Mouse (Mus musculus) hindbrain, embryonic 16.5 days (tissue): Measurements from ENCODE around the gene Angptl2. TPM values are rescaled to one million over a fixed set of nuclear protein-coding genes. Genes with fewer than 3 reads are reported as not detected.

Experiments
- ATAC-seq: fragments of 200-750 bp; cut with Nextera tagmentation; 2 replicates; pipeline ENCODE4 v1.8.0; 2017; ENCODE audit warnings: moderate TSS enrichment, moderate library complexity
- H3K27ac ChIP-seq: fragments of 300-500 bp; sonication (generic); 2 replicates; pipeline ENCODE4 v1.5.1; 2014; ENCODE audit warnings: low read depth, mild to moderate bottlenecking, control low read depth, low read length, moderate library complexity
- H3K27me3 ChIP-seq: fragments of 300-500 bp; sonication (generic); replicated peaks from 2 replicates; pipeline ENCODE4 v1.6.1; 2014; ENCODE audit warnings: low read length; ENCODE audit not compliant: control insufficient read depth, insufficient read depth
- H3K36me3 ChIP-seq: fragments of 300-500 bp; sonication (generic); 2 replicates; pipeline ENCODE4 v1.6.1; 2014; ENCODE audit warnings: mild to moderate bottlenecking, low read length, moderate library complexity, mixed read lengths; ENCODE audit not compliant: control insufficient read depth, insufficient read depth
- H3K4me1 ChIP-seq: fragments of 300-500 bp; sonication (generic); 2 replicates; pipeline ENCODE4 v1.6.1; 2014; ENCODE audit warnings: low read depth, low read length; ENCODE audit not compliant: control insufficient read depth, insufficient read depth
- H3K4me2 ChIP-seq: fragments of 300-500 bp; sonication (generic); 2 replicates; pipeline ENCODE4 v1.6.1; 2014; ENCODE audit warnings: mild to moderate bottlenecking, low read length, control low read depth, moderate library complexity
- H3K4me3 ChIP-seq: fragments of 300-500 bp; sonication (generic); 2 replicates; pipeline ENCODE4 v1.5.1; 2014; ENCODE audit warnings: mild to moderate bottlenecking, low read length, control low read depth, moderate library complexity
- H3K9ac ChIP-seq: fragments of 300-500 bp; sonication (generic); 2 replicates; pipeline ENCODE4 v1.6.1; 2014; ENCODE audit warnings: low read depth, mild to moderate bottlenecking, control low read depth, low read length, moderate library complexity
- H3K9me3 ChIP-seq: fragments of 300-500 bp; sonication (generic); 2 replicates; pipeline ENCODE4 v1.6.1; 2014; ENCODE audit warnings: mild to moderate bottlenecking, low read length, moderate library complexity; ENCODE audit not compliant: control insufficient read depth
- WGBS: fragments of 180-500 bp; shearing (Covaris S2); extraction: QIAGEN DNeasy Blood & Tissue Kit; methylation state at CpG from one replicate; pipeline ENCODE4 v1.1.7; 2014; 5-methylcytosine and 5-hydroxymethylcytosine counted together
- polyA plus RNA-seq: library from polyadenylated mRNA; unstranded; fragments of >200 nt; fragmentation: Nextera tagmentation; extraction: Ambion mirVana; gene quantifications from 2 replicates; pipeline ENCODE4 v1.2.1, GENCODE M21; 2015

The Angptl2 gene
- polyA plus RNA-seq, 1 experiment from 2014 or later, result 13.4 TPM

GRCm38 (mm10) chr2:33233856-33234255 lies 18.0 kb downstream of the Angptl2 start:
- Histone ChIP-seq H3K4me3 (no peak overlapping the region), H3K27me3 (no peaks in the 10 kb centered on the region), H3K9me3 (no peaks in the 10 kb centered on the region), H3K27ac (no peak overlapping the region), H3K9ac (no peak overlapping the region), H3K4me1 (peaks cover 14% of the 10 kb centered on the region; the same call in 1 of the 2 replicates), H3K36me3 (peaks cover 2% of the 10 kb centered on the region; the same call in 1 of the 2 replicates), H3K4me2 (no peak overlapping the region)
- ATAC-seq, result no peak
- 49% methylated on average over 5 of the region's 5 CpGs for WGBS

GRCm38 (mm10) chr2:33234848-33235247 lies 19.0 kb downstream of the Angptl2 start:
- Histone ChIP-seq H3K27ac (no peak overlapping the region), H3K4me2 (no peak overlapping the region), H3K9me3 (no peaks in the 10 kb centered on the region), H3K4me3 (no peak overlapping the region), H3K36me3 (no peaks in the 10 kb centered on the region), H3K4me1 (peaks cover 14% of the 10 kb centered on the region; the same call in 1 of the 2 replicates), H3K9ac (no peak overlapping the region), H3K27me3 (no peaks in the 10 kb centered on the region)
- 0 out of 2 replicates have a peak, but pooled peaks have one; percentile 16 for ATAC-seq
- 67% methylated on average over 4 of the region's 4 CpGs for WGBS

GRCm38 (mm10) chr2:33237581-33237980 lies 21.7 kb downstream of the Angptl2 start:
- H3K9ac ChIP-seq, result no peak overlapping the region
- H3K27ac ChIP-seq, result no peak overlapping the region
- H3K4me2 ChIP-seq, result no peak overlapping the region
- WGBS, result 75% methylated on average over 6 of the region's 6 CpGs
- no peaks in the 10 kb centered on the region for H3K27me3 ChIP-seq
- H3K36me3 ChIP-seq, result no peaks in the 10 kb centered on the region
- H3K4me1 ChIP-seq, result peaks cover 14% of the 10 kb centered on the region; the same call in 1 of the 2 replicates
- H3K4me3 ChIP-seq, result no peak overlapping the region
- no peak for ATAC-seq
- no peaks in the 10 kb centered on the region for H3K9me3 ChIP-seq

- H3K27me3 ChIP-seq, result no peaks in the 10 kb centered on the region
- no peak overlapping the region for H3K4me2 ChIP-seq
- no peaks in the 10 kb centered on the region for H3K9me3 ChIP-seq
- H3K36me3 ChIP-seq, result no peaks in the 10 kb centered on the region
- ATAC-seq, result no peak
- no peak overlapping the region for H3K9ac ChIP-seq
- 86% methylated on average over 6 of the region's 6 CpGs for WGBS
- no peak overlapping the region for H3K4me3 ChIP-seq
- H3K27ac ChIP-seq, result no peak overlapping the region
- H3K4me1 ChIP-seq, result no peaks in the 10 kb centered on the region
These were observed 29.0 kb downstream of the Angptl2 start for GRCm38 (mm10) chr2:33244880-33245279.

- no peak for ATAC-seq
- no peaks in the 10 kb centered on the region for H3K36me3 ChIP-seq
- no peak overlapping the region for H3K9ac ChIP-seq
- H3K4me3 ChIP-seq, result no peak overlapping the region
- H3K9me3 ChIP-seq, result no peaks in the 10 kb centered on the region
- H3K27me3 ChIP-seq, result no peaks in the 10 kb centered on the region
- no peaks in the 10 kb centered on the region for H3K4me1 ChIP-seq
- H3K27ac ChIP-seq, result no peak overlapping the region
- H3K4me2 ChIP-seq, result no peak overlapping the region
These were observed 29.5 kb downstream of the Angptl2 start for GRCm38 (mm10) chr2:33245350-33245749.

- 79% methylated on average over 5 of the region's 5 CpGs for WGBS
These were observed 31.0 kb downstream of the Angptl2 start for GRCm38 (mm10) chr2:33246841-33247240.

GRCm38 (mm10) chr2:33248549-33248948 lies 32.7 kb downstream of the Angptl2 start:
- H3K27ac ChIP-seq, result no peak overlapping the region
- ATAC-seq, result no peak
- WGBS, result 91% methylated on average over 7 of the region's 7 CpGs
- no peak overlapping the region for H3K4me3 ChIP-seq
- H3K4me2 ChIP-seq, result no peak overlapping the region
- no peak overlapping the region for H3K9ac ChIP-seq
- H3K9me3 ChIP-seq, result no peaks in the 10 kb centered on the region
- no peaks in the 10 kb centered on the region for H3K27me3 ChIP-seq
- no peaks in the 10 kb centered on the region for H3K36me3 ChIP-seq
- no peaks in the 10 kb centered on the region for H3K4me1 ChIP-seq

More at GRCm38 (mm10) chr2:33246841-33247240, 31.0 kb downstream of the Angptl2 start:
- no peak overlapping the region for H3K9ac ChIP-seq
- no peaks in the 10 kb centered on the region for H3K9me3 ChIP-seq
- ATAC-seq, result no peak
- no peak overlapping the region for H3K4me3 ChIP-seq
- no peak overlapping the region for H3K4me2 ChIP-seq
- H3K27ac ChIP-seq, result no peak overlapping the region
- no peaks in the 10 kb centered on the region for H3K27me3 ChIP-seq
- H3K4me1 ChIP-seq, result no peaks in the 10 kb centered on the region
- no peaks in the 10 kb centered on the region for H3K36me3 ChIP-seq

GRCm38 (mm10) chr2:33249922-33250633 lies 34.2 kb downstream of the Angptl2 start:
- H3K4me2 ChIP-seq, result no peak overlapping the region
- 75% methylated on average over 3 of the region's 3 CpGs for WGBS
- H3K36me3 ChIP-seq, result no peaks in the 10 kb centered on the region
- H3K27me3 ChIP-seq, result no peaks in the 10 kb centered on the region
- no peaks in the 10 kb centered on the region for H3K9me3 ChIP-seq
- H3K4me3 ChIP-seq, result no peak overlapping the region
- H3K4me1 ChIP-seq, result peaks cover 3% of the 10 kb centered on the region; the same call in 1 of the 2 replicates
- H3K27ac ChIP-seq, result no peak overlapping the region
- no peak overlapping the region for H3K9ac ChIP-seq
- ATAC-seq, result no peak

- no peak overlapping the region for H3K4me3 ChIP-seq
- ATAC-seq, result no peak
These were observed 36.9 kb downstream of the Angptl2 start for GRCm38 (mm10) chr2:33252751-33253150.

More at GRCm38 (mm10) chr2:33252751-33253150, 36.9 kb downstream of the Angptl2 start:
- no peak overlapping the region for H3K9ac ChIP-seq
- 87% methylated on average over 6 of the region's 6 CpGs for WGBS
- H3K27ac ChIP-seq, result no peak overlapping the region
- peaks cover 3% of the 10 kb centered on the region; the same call in 1 of the 2 replicates for H3K4me1 ChIP-seq
- H3K4me2 ChIP-seq, result no peak overlapping the region
- H3K27me3 ChIP-seq, result no peaks in the 10 kb centered on the region
- no peaks in the 10 kb centered on the region for H3K36me3 ChIP-seq
- no peaks in the 10 kb centered on the region for H3K9me3 ChIP-seq
